Comparison of ENCODE assay signal across 24 mouse cellular contexts in the genomic region with DNA sequence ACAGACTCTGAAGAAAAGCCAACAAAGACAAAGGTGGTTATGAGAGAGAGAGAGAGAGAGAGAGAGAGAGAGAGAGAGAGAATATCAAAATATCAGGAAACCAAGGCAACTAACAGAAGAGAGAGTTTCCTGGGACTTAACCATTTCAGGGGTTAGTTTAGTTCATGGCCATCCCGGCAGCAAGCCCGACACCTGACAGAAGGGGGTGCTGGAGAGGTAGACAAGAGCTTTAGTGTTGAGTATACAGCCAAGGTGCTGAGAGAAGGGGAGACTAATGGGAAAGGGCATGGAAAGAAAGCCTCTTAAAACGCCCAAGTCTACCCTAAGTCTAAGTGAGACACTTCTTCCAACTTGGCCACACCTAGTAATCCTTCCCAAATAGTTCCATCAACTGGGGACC. TPM values are rescaled to one million over a fixed set of nuclear protein-coding genes. Genes with fewer than 3 reads are reported as not detected.
A peak's percentile ranks its signal among the peaks of the same experiment; 100 is the strongest.
DNase-seq lines count a peak whose midpoint lies in the region; ATAC-seq and TF ChIP-seq lines count a peak whose summit lies in the region.
"Had no signal": no experiment of that assay in that cellular context is flagged by ENCODE, and none has a peak within 500 bp of the region (broad histone marks: within the 10 kb centered on the region; RNA-seq: fewer than 3 reads in every experiment).

No protein-coding gene starts in this region.

- H3K9ac ChIP-seq in hindbrain, postnatal 0 days (replicated peaks; ENCODE audit: low read length), result no peak overlapping the region
- no peak overlapping the region for H3K9ac ChIP-seq in hindbrain, embryonic 12.5 days
- no peak overlapping the region for H3K9ac ChIP-seq in lung, postnatal 0 days (replicated peaks; ENCODE audit: low read depth)
- no peak overlapping the region for H3K9ac ChIP-seq in ES-E14 (ENCODE audit: insufficient read depth, low read depth, low read length, poor library complexity, severe bottlenecking)
- H3K9ac ChIP-seq in stomach, postnatal 0 days (ENCODE audit: low read length), result no peak overlapping the region
- H3K9ac ChIP-seq: embryonic facial prominence, embryonic 15.5 days; neural tube, embryonic 13.5 days had no signal

- H3K4me2 ChIP-seq in hindbrain, postnatal 0 days (ENCODE audit: low read depth, low read length), result no peak overlapping the region
- no peak overlapping the region for H3K4me2 ChIP-seq in hindbrain, embryonic 12.5 days (replicated peaks)
- H3K4me2 ChIP-seq in lung, postnatal 0 days (replicated peaks; ENCODE audit: low read depth, low read length), result no peak overlapping the region
- H3K4me2 ChIP-seq in stomach, postnatal 0 days (replicated peaks; ENCODE audit: low read depth), result no peak overlapping the region
- H3K4me2 ChIP-seq: embryonic facial prominence, embryonic 15.5 days; neural tube, embryonic 13.5 days had no signal

- TF ChIP-seq CTCF in hindbrain, postnatal 0 days (IDR thresholded peaks at IDR 0.05; ENCODE audit: low read depth), result 0 out of 2 replicates have a peak, but pooled peaks have one; percentile 12
- TF ChIP-seq CTCF in lung, postnatal 0 days (IDR thresholded peaks at IDR 0.05), result peak; percentile 26; the same call in 1 of the 2 replicates
- peak; percentile 22; the same call in 1 of the 2 replicates for TF ChIP-seq CTCF in stomach, postnatal 0 days (IDR thresholded peaks at IDR 0.05; ENCODE audit: low read depth)

- WGBS in hindbrain, postnatal 0 days, result 49% methylated on average over 3 of the region's 3 CpGs
- 52% methylated on average over 3 of the region's 3 CpGs for WGBS in hindbrain, embryonic 12.5 days
- 62% methylated on average over 3 of the region's 3 CpGs for WGBS in lung, postnatal 0 days
- 50% methylated on average over 3 of the region's 3 CpGs for WGBS in stomach, postnatal 0 days

- H3K27me3 ChIP-seq in hindbrain, postnatal 0 days (ENCODE audit: insufficient read depth, low read length), result no peaks in the 10 kb centered on the region
- peaks cover 13% of the 10 kb centered on the region for H3K27me3 ChIP-seq in hindbrain, embryonic 12.5 days
- peaks cover 10% of the 10 kb centered on the region; the same call in 1 of the 2 replicates for H3K27me3 ChIP-seq in lung, postnatal 0 days (replicated peaks; ENCODE audit: insufficient read depth, low read length)
- no peaks in the 10 kb centered on the region for H3K27me3 ChIP-seq in stomach, postnatal 0 days (ENCODE audit: control insufficient read depth, insufficient read depth, low read length)

- no peak for ATAC-seq in hindbrain, postnatal 0 days
- no peak for ATAC-seq in hindbrain, embryonic 12.5 days (ENCODE audit: low FRiP score)
- ATAC-seq in lung, postnatal 0 days, result no peak
- ATAC-seq in stomach, postnatal 0 days (ENCODE audit: low FRiP score, low TSS enrichment), result no peak
- ATAC-seq: activated CD4-positive, CD25-positive, alpha-beta regulatory T cell, adult 4 months; hindbrain, embryonic 16.5 days had no signal

- H3K9me3 ChIP-seq in hindbrain, postnatal 0 days (ENCODE audit: low read length), result no peaks in the 10 kb centered on the region
- H3K9me3 ChIP-seq in hindbrain, embryonic 12.5 days (replicated peaks), result no peaks in the 10 kb centered on the region
- no peaks in the 10 kb centered on the region for H3K9me3 ChIP-seq in lung, postnatal 0 days (ENCODE audit: low read length)
- H3K9me3 ChIP-seq in ES-E14 (ENCODE audit: control insufficient read depth, insufficient read depth, low read depth, low read length), result no peaks in the 10 kb centered on the region
- no peaks in the 10 kb centered on the region for H3K9me3 ChIP-seq in stomach, postnatal 0 days (ENCODE audit: control insufficient read depth, low read length)
- H3K9me3 ChIP-seq: embryonic facial prominence, embryonic 15.5 days; heart, embryonic 10.5 days; midbrain, embryonic 10.5 days had no signal

- DNase-seq in hindbrain, postnatal 0 days (ENCODE audit: low spot score), result no peak
- DNase-seq in lung, postnatal 0 days (ENCODE audit: low spot score), result no peak
- no peak for DNase-seq in lung, postnatal 25 days (ENCODE audit: low spot score)
- DNase-seq in ES-E14 (ENCODE audit: low read depth, low spot score), result no peak
- DNase-seq in stomach, postnatal 0 days (ENCODE audit: low spot score), result no peak
- no peak for DNase-seq in heart, postnatal 10 days
- DNase-seq in left cerebral cortex, adult 18-20 months (ENCODE audit: low spot score in 2 of 2), result no peak
- DNase-seq: adrenal gland, postnatal 36 days; cerebellum, adult 9-11 months; embryo, embryonic 11 days; gastrocnemius, postnatal 14 days; kidney, adult 9 months; lung, postnatal 4 days; right cerebral cortex, postnatal 25 days; thymus, postnatal 14 days had no signal

- TF ChIP-seq EP300 in lung, postnatal 0 days (IDR thresholded peaks at IDR 0.05), result no peak
- no peak for TF ChIP-seq EP300 in stomach, postnatal 0 days (optimal IDR thresholded peaks at IDR 0.05)

- no peak overlapping the region for H3K27ac ChIP-seq in hindbrain, postnatal 0 days
- no peak overlapping the region for H3K27ac ChIP-seq in hindbrain, embryonic 12.5 days
- no peak overlapping the region for H3K27ac ChIP-seq in lung, postnatal 0 days (ENCODE audit: low read length)
- no peak overlapping the region for H3K27ac ChIP-seq in ES-E14 (ENCODE audit: insufficient read depth, low read depth, low read length, poor library complexity, severe bottlenecking)
- no peak overlapping the region for H3K27ac ChIP-seq in stomach, postnatal 0 days (replicated peaks)
- H3K27ac ChIP-seq: embryonic facial prominence, embryonic 15.5 days; forebrain, embryonic 10.5 days; heart, embryonic 10.5 days; midbrain, embryonic 10.5 days; neural tube, embryonic 13.5 days had no signal

- H3K4me1 ChIP-seq in hindbrain, postnatal 0 days (ENCODE audit: insufficient read depth, low read length), result no peaks in the 10 kb centered on the region
- no peaks in the 10 kb centered on the region; the same call in 1 of the 2 replicates for H3K4me1 ChIP-seq in hindbrain, embryonic 12.5 days
- peaks cover 6% of the 10 kb centered on the region; the same call in 1 of the 2 replicates for H3K4me1 ChIP-seq in lung, postnatal 0 days (ENCODE audit: insufficient read depth, low read depth, low read length)
- H3K4me1 ChIP-seq in ES-E14 (ENCODE audit: control insufficient read depth in 2 of 2, insufficient read depth in 2 of 2, low read length in 2 of 2, poor library complexity in 1 of 2), result no peaks in the 10 kb centered on the region
- H3K4me1 ChIP-seq in stomach, postnatal 0 days (replicated peaks; ENCODE audit: control insufficient read depth, insufficient read depth), result 0 out of 2 replicates have a peak, but pooled peaks cover 3% of the 10 kb centered on the region

- in situ Hi-C loops in ES-E14 (cut with MboI; ENCODE audit: low sequenced_read_pairs in 2 of 2, unreplicated experiment in 2 of 2), result no loop called here

- intact Hi-C loops in heart, postnatal 10 days (cut with DNase I), result no loop called here

- H3K36me3 ChIP-seq in hindbrain, postnatal 0 days (ENCODE audit: insufficient read depth, low read length), result no peaks in the 10 kb centered on the region
- no peaks in the 10 kb centered on the region for H3K36me3 ChIP-seq in hindbrain, embryonic 12.5 days
- H3K36me3 ChIP-seq in lung, postnatal 0 days (ENCODE audit: insufficient read depth, low read length), result no peaks in the 10 kb centered on the region
- no peaks in the 10 kb centered on the region for H3K36me3 ChIP-seq in ES-E14 (ENCODE audit: control insufficient read depth, insufficient read depth, low read length, poor library complexity, severe bottlenecking)
- H3K36me3 ChIP-seq in stomach, postnatal 0 days (ENCODE audit: control insufficient read depth, insufficient read depth, low read length), result no peaks in the 10 kb centered on the region
- H3K36me3 ChIP-seq: embryonic facial prominence, embryonic 15.5 days; forebrain, embryonic 10.5 days; G1E; heart, embryonic 10.5 days; midbrain, embryonic 10.5 days; neural tube, embryonic 13.5 days had no signal

- H3K4me3 ChIP-seq in hindbrain, postnatal 0 days (ENCODE audit: low read length), result no peak overlapping the region
- no peak overlapping the region for H3K4me3 ChIP-seq in hindbrain, embryonic 12.5 days
- H3K4me3 ChIP-seq in lung, postnatal 0 days (ENCODE audit: low read depth, low read length), result no peak overlapping the region
- no peak overlapping the region for H3K4me3 ChIP-seq in ES-E14 (ENCODE audit: insufficient read depth in 1 of 2, low read depth in 1 of 2, low read length in 2 of 2, poor library complexity in 1 of 2, severe bottlenecking in 1 of 2)
- no peak overlapping the region for H3K4me3 ChIP-seq in stomach, postnatal 0 days (ENCODE audit: low read depth, low read length)
- H3K4me3 ChIP-seq: embryonic facial prominence, embryonic 15.5 days; forebrain, embryonic 10.5 days; heart, embryonic 10.5 days; midbrain, embryonic 10.5 days; neural tube, embryonic 13.5 days had no signal

TF ChIP-seq in ES-E14, 5 proteins besides CTCF, POLR2A, EP300 and RAD21:
- TF ChIP-seq MAFK (IDR thresholded peaks at IDR 0.05; ENCODE audit: insufficient read depth, low read depth, low read length), result no peak
- TF ChIP-seq ZC3H11A (IDR thresholded peaks at IDR 0.05; ENCODE audit: borderline replicate concordance, low read depth, low read length), result peak; percentile 38; the same call in 1 of the 2 replicates
- no peak for TF ChIP-seq HCFC1 (IDR thresholded peaks at IDR 0.05; ENCODE audit: borderline replicate concordance, insufficient read depth, low read length)
- no peak for TF ChIP-seq CHD2 (IDR thresholded peaks at IDR 0.05; ENCODE audit: low read depth, low read length)
- TF ChIP-seq ZNF384 (IDR thresholded peaks at IDR 0.05; ENCODE audit: low read depth, low read length), result no peak

RNA-seq across cellular contexts. Expression of a gene that starts 4.1 kb away (rescaled TPM):
- 40.1 and 45.7 TPM in 2 replicates for total RNA-seq in hindbrain, postnatal 0 days (2014; rRNA removed)
- polyA plus RNA-seq in hindbrain, postnatal 0 days (2015; fragmentation: Nextera tagmentation; extraction: Ambion mirVana), result 26.9 and 32.4 TPM in 2 replicates
- polyA plus RNA-seq in hindbrain, embryonic 12.5 days (2016; fragmentation: Nextera tagmentation; extraction: Ambion mirVana), result 19.2 and 20.2 TPM in 2 replicates
- 1.2 and 1.5 TPM in 2 replicates for polyA plus RNA-seq in lung, postnatal 0 days (2015; fragmentation: Nextera tagmentation; extraction: Ambion mirVana)
- 6.1 and 7.7 TPM in 2 replicates for total RNA-seq in ES-E14 (2012; rRNA removed)
- polyA plus RNA-seq in stomach, postnatal 0 days (2015; fragmentation: Nextera tagmentation; extraction: Ambion mirVana), result 0.40 and 0.61 TPM in 2 replicates
- under 1 TPM; 0.35 to 0.72 TPM for total RNA-seq in heart, postnatal 10 days (2021)
- total RNA-seq in left cerebral cortex, adult 18-20 months (2021), result 100 to 1,000 TPM; 197 to 226 TPM
- polyA plus RNA-seq: G1E had no signal
